Mouse (Mus musculus): ENCODE results near the gene Fyn.

DNA sequence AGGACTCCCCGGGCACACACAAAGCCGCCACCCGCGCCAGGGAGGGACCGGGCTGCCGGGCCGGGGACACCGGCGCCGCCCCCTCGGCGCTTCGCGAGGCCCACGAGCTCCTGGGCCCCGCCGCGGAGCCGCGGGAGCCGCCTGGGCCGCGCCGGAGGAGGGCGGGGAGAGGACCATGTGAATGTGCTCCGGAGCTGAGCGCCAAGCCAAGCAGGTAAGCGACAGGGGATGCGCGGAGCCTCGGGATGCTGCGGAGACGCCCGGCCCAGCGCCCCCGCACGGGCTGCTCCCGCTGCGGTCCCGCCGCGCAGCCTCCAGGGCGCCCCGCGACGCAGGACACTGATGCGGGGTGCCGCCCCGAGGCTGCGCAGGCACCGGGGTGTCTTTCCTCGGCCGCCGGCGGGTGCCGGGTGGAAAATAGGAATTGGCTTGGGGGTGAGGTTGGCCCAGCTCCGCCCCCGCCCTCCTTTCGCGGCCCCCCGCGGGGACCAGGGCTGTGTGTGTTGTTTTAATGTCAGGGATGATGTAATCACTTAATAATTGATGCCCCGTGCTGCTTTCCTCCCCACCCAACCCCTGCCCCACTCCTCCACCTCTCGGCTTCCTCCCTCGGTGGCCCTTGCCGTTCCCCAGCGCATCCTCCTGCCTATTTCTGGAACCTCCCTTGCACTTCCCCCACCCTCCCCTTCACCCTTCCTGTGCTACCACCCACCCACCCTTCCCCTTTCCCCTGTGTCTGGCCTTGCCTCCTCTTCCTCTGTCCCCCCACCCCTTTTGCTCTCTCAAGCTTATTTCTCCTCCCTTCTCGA is 1.5 kb downstream of the Fyn start:
- TF ChIP-seq CTCF (IDR thresholded peaks at IDR 0.05; ENCODE audit: low read depth): no peak
- TF ChIP-seq EP300 (IDR thresholded peaks at IDR 0.05; ENCODE audit: low read depth): no peak

Data from liver, postnatal 0 days (tissue).